Mouse (Mus musculus) intestine, embryonic 15.5 days (tissue): ENCODE data around the gene Crtc2. TPM values are rescaled to one million over a fixed set of nuclear protein-coding genes. Genes with fewer than 3 reads are reported as not detected.

Source experiments
- ATAC-seq: fragments of 200-750 bp; cut with Nextera tagmentation; 2 replicates; pipeline ENCODE4 v1.8.0; 2017; ENCODE audit warnings: moderate TSS enrichment, moderate library complexity
- H3K27ac ChIP-seq: fragments of 300-500 bp; sonication (generic); 2 replicates; pipeline ENCODE4 v1.5.1; 2015; ENCODE audit warnings: mild to moderate bottlenecking, inconsistent platforms
- H3K27me3 ChIP-seq: fragments of 300-500 bp; sonication (generic); replicated peaks from 2 replicates; pipeline ENCODE4 v1.6.1; 2015; ENCODE audit warnings: inconsistent platforms
- H3K36me3 ChIP-seq: fragments of 300-500 bp; sonication (generic); 2 replicates; pipeline ENCODE4 v1.6.1; 2015; ENCODE audit warnings: inconsistent platforms
- H3K4me1 ChIP-seq: fragments of 300-500 bp; sonication (generic); replicated peaks from 2 replicates; pipeline ENCODE4 v1.6.1; 2015; ENCODE audit warnings: inconsistent platforms
- H3K4me2 ChIP-seq: fragments of 300-500 bp; sonication (generic); replicated peaks from 2 replicates; pipeline ENCODE4 v1.6.1; 2015; ENCODE audit warnings: mild to moderate bottlenecking, inconsistent platforms
- H3K4me3 ChIP-seq: fragments of 300-500 bp; sonication (generic); replicated peaks from 2 replicates; pipeline ENCODE4 v1.5.1; 2015; ENCODE audit warnings: inconsistent platforms
- H3K9ac ChIP-seq: fragments of 300-500 bp; sonication (generic); 2 replicates; pipeline ENCODE4 v1.6.1; 2015; ENCODE audit warnings: inconsistent platforms
- H3K9me3 ChIP-seq: fragments of 300-500 bp; sonication (generic); 2 replicates; pipeline ENCODE4 v1.6.1; 2016; ENCODE audit warnings: inconsistent platforms
- WGBS: fragments of 180-500 bp; shearing (Covaris S2); methylation state at CpG from one replicate; pipeline ENCODE4 v1.1.7; 2015; 5-methylcytosine and 5-hydroxymethylcytosine counted together
- polyA plus RNA-seq: library from polyadenylated mRNA; unstranded; fragments of >200 nt; fragmentation: Nextera tagmentation; extraction: Ambion mirVana; gene quantifications from 2 replicates; pipeline ENCODE4 v1.2.1, GENCODE M21; 2015

The Crtc2 gene
- polyA plus RNA-seq, 1 experiment from 2014 or later = 18.6 TPM

DNA sequence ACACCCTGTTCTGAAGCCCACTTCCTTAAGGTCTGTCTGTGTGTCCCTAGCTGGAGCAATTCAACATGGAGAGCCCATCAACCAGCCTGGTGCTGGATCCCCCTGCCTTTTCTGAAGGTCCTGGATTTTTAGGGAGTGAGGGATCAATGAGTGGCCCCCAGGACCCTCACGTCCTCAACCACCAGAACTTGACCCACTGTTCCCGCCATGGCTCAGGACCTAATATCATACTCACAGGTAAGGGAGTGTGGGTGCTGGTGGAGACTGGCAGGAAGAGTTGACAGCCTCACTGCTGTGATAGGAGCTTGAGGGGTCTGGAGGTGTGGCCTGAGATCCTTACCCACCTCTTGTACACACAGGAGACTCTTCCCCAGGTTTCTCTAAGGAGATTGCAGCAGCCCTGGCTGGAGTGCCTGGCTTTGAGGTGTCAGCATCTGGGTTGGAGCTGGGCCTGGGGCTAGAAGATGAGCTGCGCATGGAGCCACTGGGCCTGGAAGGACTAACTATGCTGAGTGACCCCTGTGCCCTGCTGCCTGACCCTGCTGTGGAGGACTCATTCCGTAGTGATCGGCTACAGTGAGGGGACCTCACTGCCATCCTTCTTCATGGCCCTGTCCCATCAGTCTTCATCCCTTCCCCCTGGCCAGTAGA lies 9.3 kb downstream of the Crtc2 start:
- H3K27me3 ChIP-seq = no peaks in the 10 kb centered on the region
- H3K27ac ChIP-seq = no peak overlapping the region
- H3K4me3 ChIP-seq = no peak overlapping the region
- no peak overlapping the region for H3K4me2 ChIP-seq
- peaks cover 17% of the 10 kb centered on the region for H3K4me1 ChIP-seq
- H3K9me3 ChIP-seq = no peaks in the 10 kb centered on the region
- 91% methylated on average over 5 of the region's 5 CpGs for WGBS
- ATAC-seq = no peak
- H3K36me3 ChIP-seq = peaks cover 43% of the 10 kb centered on the region
- H3K9ac ChIP-seq = no peak overlapping the region

DNA sequence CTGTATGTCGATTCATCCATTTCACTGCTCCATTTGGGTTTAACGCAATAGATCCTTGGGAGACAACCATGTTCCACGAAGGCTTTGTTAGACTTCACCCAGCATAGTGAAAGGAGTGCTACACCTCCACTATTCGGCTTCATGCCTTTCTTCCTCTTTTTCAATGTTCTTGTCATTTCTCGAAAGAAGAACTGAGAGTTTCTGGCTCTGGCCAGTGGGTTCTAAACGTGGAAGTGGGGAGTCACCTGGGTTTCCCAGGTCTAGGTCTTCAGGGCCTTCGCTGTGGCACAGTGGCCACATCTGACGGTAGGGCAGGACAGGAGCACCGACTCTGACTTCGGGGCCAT lies 10.7 kb downstream of the Crtc2 start:
- peak overlapping the region; percentile 90 for H3K4me3 ChIP-seq
- 30% methylated on average over 10 of the region's 10 CpGs for WGBS
- H3K27ac ChIP-seq = 0 out of 2 replicates have a peak overlapping the region, but pooled peaks have one; percentile 34
- peaks cover 34% of the 10 kb centered on the region for H3K36me3 ChIP-seq
- H3K27me3 ChIP-seq = no peaks in the 10 kb centered on the region
- H3K4me1 ChIP-seq = peaks cover 17% of the 10 kb centered on the region
- peak overlapping the region; percentile 89 for H3K9ac ChIP-seq
- no peaks in the 10 kb centered on the region for H3K9me3 ChIP-seq
- ATAC-seq = no peak
- peak overlapping the region; percentile 89 for H3K4me2 ChIP-seq

- H3K9ac ChIP-seq = peak within 1 kb of the TSS; percentile 89
- H3K4me2 ChIP-seq = peak within 1 kb of the TSS; percentile 89
- under 1% methylated on average over 83 of the region's 87 CpGs for WGBS
- peak; percentile 96 for ATAC-seq
- H3K4me3 ChIP-seq = peak within 1 kb of the TSS; percentile 90
- peak within 1 kb of the TSS; percentile 98 for H3K27ac ChIP-seq
- H3K9me3 ChIP-seq = no peaks in the 10 kb centered on the region
- no peaks in the 10 kb centered on the region for H3K27me3 ChIP-seq
- H3K4me1 ChIP-seq = peaks cover 17% of the 10 kb centered on the region
- H3K36me3 ChIP-seq = peaks cover 27% of the 10 kb centered on the region
These were observed 11.3 kb downstream of the Crtc2 start, which contains the start of gene Dennd4b for GRCm38 (mm10) chr3:90265034-90265931. Gene Dennd4b, plus strand, starts transcription at chr3:90265185.

DNA sequence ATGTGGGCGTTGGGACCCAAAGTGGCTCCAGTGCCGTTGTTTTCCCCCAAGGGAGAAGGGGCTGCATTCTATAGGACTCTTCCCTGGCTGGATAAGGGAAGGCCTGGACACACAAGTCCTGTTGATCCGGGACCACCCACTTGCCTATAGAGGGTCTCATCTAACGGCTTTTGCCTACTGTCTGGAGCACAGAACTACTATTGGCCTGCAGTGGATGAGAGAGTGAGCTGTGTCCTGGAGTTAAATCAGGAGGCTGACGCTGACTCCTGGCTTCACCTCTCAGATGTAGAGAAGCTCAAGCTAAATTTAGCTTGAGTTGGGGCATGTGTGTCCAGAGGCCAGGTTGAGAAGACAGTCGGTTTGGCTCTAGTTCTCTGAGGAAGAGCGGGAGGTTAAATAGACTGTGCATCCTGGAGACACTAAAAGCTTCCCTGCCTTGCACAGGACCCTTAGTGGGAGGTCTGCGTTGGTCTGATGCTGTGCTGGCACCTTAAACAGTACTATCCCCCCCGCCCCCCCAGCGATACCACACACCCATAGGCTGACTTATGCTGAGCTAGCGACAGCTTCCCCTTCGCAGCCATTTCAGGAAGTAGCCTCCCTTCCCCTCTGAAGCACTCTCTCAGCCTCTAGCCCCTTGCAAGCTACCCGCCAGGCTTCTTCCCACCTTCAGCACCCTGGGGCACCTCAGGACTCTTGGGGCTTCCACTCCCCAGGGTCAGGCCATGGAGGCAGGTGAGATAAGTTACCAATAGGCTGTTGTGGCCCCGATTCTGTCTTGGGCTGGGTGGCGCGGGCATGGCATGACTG lies 12.2 kb downstream of the Crtc2 start:
- H3K36me3 ChIP-seq = peaks cover 19% of the 10 kb centered on the region; the same call in 1 of the 2 replicates
- no peaks in the 10 kb centered on the region for H3K27me3 ChIP-seq
- 27% methylated on average over 16 of the region's 16 CpGs for WGBS
- H3K9me3 ChIP-seq = no peaks in the 10 kb centered on the region
- H3K9ac ChIP-seq = peak overlapping the region; percentile 89
- ATAC-seq = no peak; the same call in 1 of the 2 replicates
- peak overlapping the region; percentile 98 for H3K27ac ChIP-seq
- H3K4me2 ChIP-seq = peak overlapping the region; percentile 89
- peaks cover 17% of the 10 kb centered on the region for H3K4me1 ChIP-seq
- peak overlapping the region; percentile 90 for H3K4me3 ChIP-seq

- Histone ChIP-seq H3K4me2 (peak overlapping the region; percentile 89), H3K9ac (no peak overlapping the region; the same call in 1 of the 2 replicates), H3K4me1 (peaks cover 17% of the 10 kb centered on the region), H3K27ac (no peak overlapping the region; the same call in 1 of the 2 replicates), H3K4me3 (no peak overlapping the region), H3K27me3 (no peaks in the 10 kb centered on the region), H3K9me3 (no peaks in the 10 kb centered on the region), H3K36me3 (peaks cover 12% of the 10 kb centered on the region; the same call in 1 of the 2 replicates)
- ATAC-seq = no peak
- 92% methylated on average over 20 of the region's 20 CpGs for WGBS
These were observed 13.2 kb downstream of the Crtc2 start for GRCm38 (mm10) chr3:90266901-90267775.

DNA sequence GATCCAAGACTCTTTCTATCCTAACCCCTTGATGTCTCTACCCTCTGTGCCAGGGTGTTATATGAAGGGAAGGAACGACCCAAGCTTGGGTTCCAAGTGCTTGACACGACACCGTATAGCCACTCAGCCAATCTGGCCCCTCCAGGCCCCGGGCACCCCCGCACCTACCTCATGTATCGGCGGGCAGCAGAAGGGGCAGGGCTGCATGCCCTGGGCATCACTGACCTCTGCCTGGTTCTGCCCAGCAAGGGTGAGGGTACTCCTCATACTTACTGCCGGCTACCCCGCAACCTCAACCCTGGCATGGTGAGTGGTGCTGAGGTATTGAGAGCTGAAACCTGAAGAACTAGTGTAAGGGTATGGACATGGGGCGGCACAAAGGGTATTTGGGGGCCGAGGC lies 14.2 kb downstream of the Crtc2 start:
- Histone ChIP-seq H3K4me1 (peaks cover 17% of the 10 kb centered on the region), H3K4me3 (no peak overlapping the region), H3K9me3 (no peaks in the 10 kb centered on the region), H3K9ac (no peak overlapping the region), H3K36me3 (0 out of 2 replicates have a peak, but pooled peaks cover 4% of the 10 kb centered on the region), H3K27ac (no peak overlapping the region), H3K27me3 (no peaks in the 10 kb centered on the region), H3K4me2 (no peak overlapping the region)
- no peak for ATAC-seq
- WGBS = 96% methylated on average over 11 of the region's 11 CpGs

- Histone ChIP-seq H3K36me3 (peaks cover 2% of the 10 kb centered on the region; the same call in 1 of the 2 replicates), H3K9ac (no peak overlapping the region)
- 90% methylated on average over 16 of the region's 16 CpGs for WGBS
These were observed 15.0 kb downstream of the Crtc2 start for GRCm38 (mm10) chr3:90268971-90269370.

DNA sequence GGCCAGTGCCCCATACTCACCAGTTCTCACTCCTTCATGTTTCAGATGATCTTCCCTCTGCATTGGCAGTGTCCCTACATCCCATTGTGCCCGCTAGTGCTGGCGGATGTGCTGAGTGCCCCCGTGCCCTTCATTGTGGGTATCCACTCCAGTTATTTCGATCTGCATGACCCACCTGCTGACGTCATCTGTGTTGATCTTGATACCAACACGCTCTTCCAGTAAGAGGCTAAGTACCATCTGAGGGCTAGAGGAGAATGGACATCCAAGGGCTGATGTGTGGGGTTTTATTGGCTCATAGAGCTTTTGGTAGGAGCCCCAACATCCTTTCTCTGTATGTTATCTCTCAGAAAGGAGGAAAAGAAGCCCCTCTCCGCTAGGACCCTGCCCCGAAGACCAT lies 16.8 kb downstream of the Crtc2 start:
- Histone ChIP-seq H3K4me2 (no peak overlapping the region), H3K27ac (no peak overlapping the region), H3K9me3 (no peaks in the 10 kb centered on the region), H3K4me1 (peaks cover 9% of the 10 kb centered on the region), H3K9ac (no peak overlapping the region), H3K27me3 (no peaks in the 10 kb centered on the region), H3K4me3 (no peak overlapping the region), H3K36me3 (peaks cover 2% of the 10 kb centered on the region; the same call in 1 of the 2 replicates)
- ATAC-seq = no peak
- 89% methylated on average over 8 of the region's 8 CpGs for WGBS

More at GRCm38 (mm10) chr3:90268971-90269370, 15.0 kb downstream of the Crtc2 start:
- ATAC-seq = no peak
- Histone ChIP-seq H3K4me1 (peaks cover 17% of the 10 kb centered on the region), H3K4me2 (no peak overlapping the region), H3K27ac (no peak overlapping the region), H3K4me3 (no peak overlapping the region), H3K9me3 (no peaks in the 10 kb centered on the region), H3K27me3 (no peaks in the 10 kb centered on the region)

- 59% methylated on average over 9 of the region's 9 CpGs for WGBS
- no peak overlapping the region for H3K9ac ChIP-seq
- H3K9me3 ChIP-seq = no peaks in the 10 kb centered on the region
- no peak overlapping the region for H3K4me2 ChIP-seq
- no peaks in the 10 kb centered on the region for H3K4me1 ChIP-seq
- H3K27ac ChIP-seq = no peak overlapping the region
- ATAC-seq = no peak
- no peaks in the 10 kb centered on the region for H3K27me3 ChIP-seq
- no peak overlapping the region for H3K4me3 ChIP-seq
- H3K36me3 ChIP-seq = peaks cover 2% of the 10 kb centered on the region; the same call in 1 of the 2 replicates
These were observed 18.2 kb downstream of the Crtc2 start for GRCm38 (mm10) chr3:90272170-90272569.

DNA sequence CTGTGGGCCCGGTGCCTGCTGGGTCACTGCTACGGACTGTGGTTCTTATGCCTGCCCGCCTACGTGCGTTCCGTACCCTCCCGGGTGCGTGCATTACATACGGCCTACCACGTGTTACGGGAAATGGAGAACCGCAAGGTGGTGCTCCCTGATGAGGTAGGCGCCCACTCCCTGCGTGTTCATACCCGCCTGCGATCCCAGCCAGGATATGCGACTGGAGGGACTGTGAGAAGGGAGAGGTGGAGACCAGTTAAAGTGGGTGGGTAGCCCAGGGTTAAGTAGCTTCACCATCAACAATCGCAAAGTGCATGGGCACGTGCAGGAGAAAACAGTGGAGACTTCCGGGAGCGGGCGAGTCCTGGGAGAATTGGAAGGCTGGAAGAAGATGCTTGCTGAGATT lies 19.9 kb downstream of the Crtc2 start:
- Histone ChIP-seq H3K27me3 (no peaks in the 10 kb centered on the region), H3K9ac (no peak overlapping the region), H3K36me3 (peaks cover 2% of the 10 kb centered on the region), H3K4me2 (no peak overlapping the region), H3K4me3 (no peak overlapping the region), H3K4me1 (no peaks in the 10 kb centered on the region), H3K9me3 (no peaks in the 10 kb centered on the region), H3K27ac (no peak overlapping the region)
- ATAC-seq = no peak
- 96% methylated on average over 22 of the region's 22 CpGs for WGBS

DNA sequence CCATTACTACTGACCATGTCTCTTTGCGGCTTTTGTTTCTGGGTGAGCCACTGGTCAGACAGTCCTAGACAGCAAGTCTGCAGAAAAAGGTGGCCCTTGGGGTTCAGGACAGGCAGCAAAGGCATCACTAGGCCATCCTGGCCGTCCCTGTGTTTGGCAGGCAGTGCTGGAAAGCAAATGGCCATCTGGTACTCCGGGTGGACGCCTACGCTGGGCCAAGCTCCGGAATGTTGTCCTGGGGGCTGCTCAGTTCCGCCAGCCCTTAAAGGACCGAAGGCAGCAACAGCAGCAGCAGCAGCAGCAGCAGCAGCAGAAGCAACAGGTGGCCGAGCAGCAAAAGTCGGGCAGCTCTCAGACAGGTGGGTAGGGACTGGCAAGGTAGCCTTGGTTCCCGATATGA lies 21.3 kb downstream of the Crtc2 start:
- Histone ChIP-seq H3K9ac (no peak overlapping the region), H3K27ac (no peak overlapping the region), H3K4me3 (no peak overlapping the region), H3K9me3 (no peaks in the 10 kb centered on the region), H3K36me3 (peaks cover 11% of the 10 kb centered on the region), H3K27me3 (no peaks in the 10 kb centered on the region), H3K4me1 (no peaks in the 10 kb centered on the region), H3K4me2 (no peak overlapping the region)
- WGBS = 91% methylated on average over 11 of the region's 11 CpGs
- ATAC-seq = no peak
